Comparison of ENCODE assay signal across 9 mouse cellular contexts in the genomic region with DNA sequence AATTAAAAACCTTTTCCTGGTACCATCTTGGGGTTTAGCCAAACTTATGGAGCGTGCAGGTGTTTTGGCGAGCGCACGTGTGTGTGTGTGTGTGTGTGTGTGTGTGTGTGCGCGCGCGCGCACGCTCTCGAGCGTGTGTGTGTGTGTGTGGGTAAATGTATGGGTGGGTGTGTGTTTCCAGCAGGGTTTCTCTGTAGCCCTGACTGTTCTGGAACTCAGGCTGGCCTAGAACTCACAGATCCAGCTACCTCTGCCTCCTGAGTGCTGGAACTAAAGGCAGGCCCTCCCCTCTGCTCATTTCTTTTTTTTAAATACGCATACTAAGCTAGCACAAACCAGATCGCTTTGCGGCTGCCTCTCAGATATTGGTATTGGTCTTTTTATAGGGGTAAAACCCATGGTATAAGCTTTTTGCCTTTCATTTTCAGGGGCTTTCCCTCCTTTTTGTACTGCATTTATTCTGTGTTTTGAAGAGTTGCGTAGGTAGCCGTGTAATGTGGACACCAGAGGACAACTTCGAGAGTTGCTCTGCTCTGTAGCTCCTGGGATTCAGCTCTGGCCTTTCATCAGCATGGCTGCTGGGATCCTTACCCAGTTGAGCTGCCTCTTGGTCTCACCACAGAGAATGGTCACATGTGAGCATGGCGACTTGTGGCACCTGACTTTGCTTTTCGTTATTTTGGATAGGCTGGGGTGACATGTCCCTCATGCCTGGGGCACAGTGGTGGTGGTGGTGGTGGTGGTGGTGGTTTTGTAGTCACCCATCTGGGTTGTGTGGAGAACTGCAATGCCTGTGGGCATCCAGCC. TPM values are rescaled to one million over a fixed set of nuclear protein-coding genes. Genes with fewer than 3 reads are reported as not detected.
DNase-seq lines count a peak whose midpoint lies in the region; ATAC-seq and TF ChIP-seq lines count a peak whose summit lies in the region.
"Had no signal": no experiment of that assay in that cellular context is flagged by ENCODE, and none has a peak within 500 bp of the region (broad histone marks: within the 10 kb centered on the region; RNA-seq: fewer than 3 reads in every experiment).

No protein-coding gene starts in this region.

- WGBS in heart, embryonic 13.5 days, result 88% methylated on average over 20 of the region's 20 CpGs

- no peak for TF ChIP-seq POLR2A in ES-Bruce4 (IDR thresholded peaks at IDR 0.05; ENCODE audit: insufficient read depth, low read length)

- H3K4me2 ChIP-seq in heart, embryonic 13.5 days, result peak overlapping the region; percentile 95

- H3K4me1 ChIP-seq in ES-Bruce4 (ENCODE audit: control insufficient read depth, insufficient read depth, low read length), result peaks cover 13% of the 10 kb centered on the region
- H3K4me1 ChIP-seq in heart, embryonic 13.5 days, result peaks cover 64% of the 10 kb centered on the region

- peaks cover 33% of the 10 kb centered on the region for H3K36me3 ChIP-seq in ES-Bruce4 (ENCODE audit: control insufficient read depth, insufficient read depth, low read length, poor library complexity, severe bottlenecking)
- peaks cover 18% of the 10 kb centered on the region for H3K36me3 ChIP-seq in heart, embryonic 13.5 days

- intact Hi-C loops in left cerebral cortex, adult 2 months (cut with DNase I), result loop anchor here (2.0 kb wide), 1 partner anchor 37 kb away; no protein-coding TSS in a partner anchor
- intact Hi-C loops in left cerebral cortex, postnatal 14 days (cut with DNase I), result no loop called here

- no peak for TF ChIP-seq CTCF in left cerebral cortex, adult 2 months (IDR thresholded peaks at IDR 0.05)
- TF ChIP-seq CTCF in ES-Bruce4 (IDR thresholded peaks at IDR 0.05; ENCODE audit: low read depth, low read length), result no peak

- DNase-seq in left cerebral cortex, adult 2 months (ENCODE audit: extremely low spot score in 1 of 2, low spot score in 2 of 2), result no peak
- no peak for DNase-seq in left cerebral cortex, postnatal 14 days (ENCODE audit: low spot score in 2 of 2)
- peak; percentile 13 for DNase-seq in lung, postnatal 36 days
- no peak for DNase-seq in spleen, adult 12 weeks (ENCODE audit: low spot score)
- DNase-seq in thymus, postnatal 36 days, result no peak
- DNase-seq in left cerebral cortex, adult 9 months (ENCODE audit: low spot score in 2 of 2), result no peak
- DNase-seq: right cerebral cortex, postnatal 14 days had no signal

- H3K27me3 ChIP-seq in ES-Bruce4 (ENCODE audit: control insufficient read depth, insufficient read depth, low read length, poor library complexity, severe bottlenecking), result no peaks in the 10 kb centered on the region
- peaks cover 10% of the 10 kb centered on the region for H3K27me3 ChIP-seq in heart, embryonic 13.5 days (replicated peaks)

- peak overlapping the region; percentile 66 for H3K4me3 ChIP-seq in left cerebral cortex, adult 2 months
- H3K4me3 ChIP-seq in ES-Bruce4 (ENCODE audit: low read depth, low read length), result peak overlapping the region; percentile 74
- H3K4me3 ChIP-seq in heart, embryonic 13.5 days, result peak overlapping the region; percentile 80

- ATAC-seq in heart, embryonic 13.5 days (ENCODE audit: extremely low read depth, insufficient number of reproducible peaks, low FRiP score, low TSS enrichment), result no peak

- H3K9ac ChIP-seq in ES-Bruce4 (ENCODE audit: low read depth, poor library complexity, severe bottlenecking), result peak overlapping the region; percentile 97
- H3K9ac ChIP-seq in heart, embryonic 13.5 days, result peak overlapping the region; percentile 91

- TF ChIP-seq EP300 in ES-Bruce4 (IDR thresholded peaks at IDR 0.05; ENCODE audit: insufficient read depth, low read depth, low read length), result no peak

- no peaks in the 10 kb centered on the region for H3K9me3 ChIP-seq in ES-Bruce4 (replicated peaks; ENCODE audit: control insufficient read depth, insufficient read depth, low read length, poor library complexity, severe bottlenecking)
- no peaks in the 10 kb centered on the region for H3K9me3 ChIP-seq in heart, embryonic 13.5 days

- H3K27ac ChIP-seq in left cerebral cortex, adult 2 months, result 0 out of 2 replicates have a peak overlapping the region, but pooled peaks have one; percentile 34
- peak overlapping the region; percentile 75 for H3K27ac ChIP-seq in ES-Bruce4 (ENCODE audit: insufficient read depth, low read length)
- 0 out of 2 replicates have a peak overlapping the region, but pooled peaks have one; percentile 5 for H3K27ac ChIP-seq in heart, embryonic 13.5 days (replicated peaks)

RNA-seq across cellular contexts. Expression of a gene that starts 3.0 kb away (rescaled TPM):
- 10 to 100 TPM; 17.1 to 32.3 TPM for total RNA-seq in left cerebral cortex, adult 2 months (2021)
- 10 to 100 TPM; 16.6 to 21.2 TPM for total RNA-seq in left cerebral cortex, postnatal 14 days (2021)
- 44.7 and 47.0 TPM in 2 replicates for polyA plus RNA-seq in ES-Bruce4 (2011; ENCODE audit: insufficient read depth, insufficient read length, low read depth, missing spikeins)
- 14.2 and 15.1 TPM in 2 replicates for polyA plus RNA-seq in heart, embryonic 13.5 days (2015; fragmentation: Nextera tagmentation; extraction: Ambion mirVana)

RNA-seq across cellular contexts. Expression of a gene that starts 16.8 kb away (rescaled TPM):
- 1 to 10 TPM; 3.9 to 6.2 TPM for total RNA-seq in left cerebral cortex, adult 2 months (2021)
- 1 to 10 TPM; 5.1 to 8.7 TPM for total RNA-seq in left cerebral cortex, postnatal 14 days (2021)
- 2.3 and 4.5 TPM in 2 replicates for polyA plus RNA-seq in ES-Bruce4 (2011; ENCODE audit: insufficient read depth, insufficient read length, low read depth, missing spikeins)
- polyA plus RNA-seq in heart, embryonic 13.5 days (2015; fragmentation: Nextera tagmentation; extraction: Ambion mirVana), result 15.9 and 19.4 TPM in 2 replicates

Comparison
In these comparisons a context has a peak if more than half of its experiments do, and no peak if none do; other contexts are left out.
1. H3K27ac ChIP-seq: peak in every context shown above with its lines; median percentile 75 in ES-Bruce4; 34 in left cerebral cortex, adult 2 months; 5 in heart, embryonic 13.5 days.